Mouse (Mus musculus): Measurements from ENCODE around the gene 6430571L13Rik. TPM values are rescaled to one million over a fixed set of nuclear protein-coding genes. Genes with fewer than 3 reads are reported as not detected.

Gene 6430571L13Rik
- polyA plus RNA-seq, 1 experiment from 2014 or later, result 0.72 TPM

GRCm38 (mm10) chr9:107323558-107323957, 16.8 kb upstream of the 6430571L13Rik start:
- 86% methylated on average over 6 of the region's 6 CpGs for WGBS
- no peak for DNase-seq (ENCODE audit: low spot score)
- H3K4me2 ChIP-seq (ENCODE audit: low read depth, low read length), result no peak overlapping the region
- no peaks in the 10 kb centered on the region for H3K9me3 ChIP-seq (replicated peaks; ENCODE audit: control insufficient read depth, low read length)
- no peaks in the 10 kb centered on the region for H3K4me1 ChIP-seq (ENCODE audit: control insufficient read depth, insufficient read depth, low read length)
- H3K4me3 ChIP-seq (ENCODE audit: low read depth, low read length), result no peak overlapping the region
- H3K36me3 ChIP-seq (replicated peaks; ENCODE audit: control insufficient read depth, insufficient read depth, low read depth, low read length), result no peaks in the 10 kb centered on the region
- ATAC-seq (replicated peaks; ENCODE audit: insufficient number of reproducible peaks, low FRiP score, low TSS enrichment, low read depth), result no peak
- H3K27ac ChIP-seq (replicated peaks; ENCODE audit: low read depth, low read length), result no peak overlapping the region
- no peak overlapping the region for H3K9ac ChIP-seq (replicated peaks; ENCODE audit: low read length)
- H3K27me3 ChIP-seq (ENCODE audit: control insufficient read depth, insufficient read depth, low read length), result no peaks in the 10 kb centered on the region

GRCm38 (mm10) chr9:107324799-107325561, 15.4 kb upstream of the 6430571L13Rik start:
- no peaks in the 10 kb centered on the region for H3K36me3 ChIP-seq (replicated peaks; ENCODE audit: control insufficient read depth, insufficient read depth, low read depth, low read length)
- 52% methylated on average over 4 of the region's 4 CpGs for WGBS
- no peaks in the 10 kb centered on the region for H3K4me1 ChIP-seq (ENCODE audit: control insufficient read depth, insufficient read depth, low read length)
- no peak overlapping the region for H3K9ac ChIP-seq (replicated peaks; ENCODE audit: low read length)
- H3K27me3 ChIP-seq (ENCODE audit: control insufficient read depth, insufficient read depth, low read length), result no peaks in the 10 kb centered on the region
- no peak overlapping the region for H3K4me3 ChIP-seq (ENCODE audit: low read depth, low read length)
- H3K4me2 ChIP-seq (ENCODE audit: low read depth, low read length), result no peak overlapping the region
- H3K9me3 ChIP-seq (replicated peaks; ENCODE audit: control insufficient read depth, low read length), result no peaks in the 10 kb centered on the region
- H3K27ac ChIP-seq (replicated peaks; ENCODE audit: low read depth, low read length), result no peak overlapping the region
- ATAC-seq (replicated peaks; ENCODE audit: insufficient number of reproducible peaks, low FRiP score, low TSS enrichment, low read depth) (no peak), DNase-seq (ENCODE audit: low spot score) (no peak)

- H3K9me3 ChIP-seq (replicated peaks; ENCODE audit: control insufficient read depth, low read length), result no peaks in the 10 kb centered on the region
- DNase-seq (ENCODE audit: low spot score) (no peak), ATAC-seq (replicated peaks; ENCODE audit: insufficient number of reproducible peaks, low FRiP score, low TSS enrichment, low read depth) (no peak)
- no peaks in the 10 kb centered on the region for H3K36me3 ChIP-seq (replicated peaks; ENCODE audit: control insufficient read depth, insufficient read depth, low read depth, low read length)
- H3K27ac ChIP-seq (replicated peaks; ENCODE audit: low read depth, low read length), result no peak overlapping the region
- no peaks in the 10 kb centered on the region for H3K27me3 ChIP-seq (ENCODE audit: control insufficient read depth, insufficient read depth, low read length)
- no peaks in the 10 kb centered on the region for H3K4me1 ChIP-seq (ENCODE audit: control insufficient read depth, insufficient read depth, low read length)
- no peak overlapping the region for H3K4me2 ChIP-seq (ENCODE audit: low read depth, low read length)
- no peak overlapping the region for H3K9ac ChIP-seq (replicated peaks; ENCODE audit: low read length)
- H3K4me3 ChIP-seq (ENCODE audit: low read depth, low read length), result no peak overlapping the region
- WGBS, result 81% methylated on average over 7 of the region's 7 CpGs
These were observed 14.5 kb upstream of the 6430571L13Rik start for GRCm38 (mm10) chr9:107325904-107326303.

GRCm38 (mm10) chr9:107327879-107328620, 12.4 kb upstream of the 6430571L13Rik start:
- H3K27ac ChIP-seq (replicated peaks; ENCODE audit: low read depth, low read length), result no peak overlapping the region
- H3K9ac ChIP-seq (replicated peaks; ENCODE audit: low read length), result no peak overlapping the region
- H3K36me3 ChIP-seq (replicated peaks; ENCODE audit: control insufficient read depth, insufficient read depth, low read depth, low read length), result no peaks in the 10 kb centered on the region
- no peaks in the 10 kb centered on the region for H3K9me3 ChIP-seq (replicated peaks; ENCODE audit: control insufficient read depth, low read length)
- no peak overlapping the region for H3K4me2 ChIP-seq (ENCODE audit: low read depth, low read length)
- no peak for DNase-seq (ENCODE audit: low spot score)
- H3K27me3 ChIP-seq (ENCODE audit: control insufficient read depth, insufficient read depth, low read length), result no peaks in the 10 kb centered on the region
- H3K4me3 ChIP-seq (ENCODE audit: low read depth, low read length), result no peak overlapping the region
- ATAC-seq (replicated peaks; ENCODE audit: insufficient number of reproducible peaks, low FRiP score, low TSS enrichment, low read depth), result no peak
- no peaks in the 10 kb centered on the region for H3K4me1 ChIP-seq (ENCODE audit: control insufficient read depth, insufficient read depth, low read length)
- WGBS, result 89% methylated on average over 16 of the region's 16 CpGs

GRCm38 (mm10) chr9:107330791-107331190, 9.6 kb upstream of the 6430571L13Rik start:
- 81% methylated on average over 6 of the region's 6 CpGs for WGBS
- Histone ChIP-seq H3K36me3 (replicated peaks; ENCODE audit: control insufficient read depth, insufficient read depth, low read depth, low read length) (no peaks in the 10 kb centered on the region), H3K9me3 (replicated peaks; ENCODE audit: control insufficient read depth, low read length) (no peaks in the 10 kb centered on the region), H3K9ac (replicated peaks; ENCODE audit: low read length) (no peak overlapping the region), H3K4me2 (ENCODE audit: low read depth, low read length) (no peak overlapping the region), H3K27ac (replicated peaks; ENCODE audit: low read depth, low read length) (no peak overlapping the region), H3K4me1 (ENCODE audit: control insufficient read depth, insufficient read depth, low read length) (no peaks in the 10 kb centered on the region), H3K27me3 (ENCODE audit: control insufficient read depth, insufficient read depth, low read length) (no peaks in the 10 kb centered on the region), H3K4me3 (ENCODE audit: low read depth, low read length) (no peak overlapping the region)
- DNase-seq (ENCODE audit: low spot score), result no peak
- no peak for ATAC-seq (replicated peaks; ENCODE audit: insufficient number of reproducible peaks, low FRiP score, low TSS enrichment, low read depth)

- Histone ChIP-seq H3K27me3 (ENCODE audit: control insufficient read depth, insufficient read depth, low read length) (no peaks in the 10 kb centered on the region), H3K36me3 (replicated peaks; ENCODE audit: control insufficient read depth, insufficient read depth, low read depth, low read length) (no peaks in the 10 kb centered on the region), H3K9me3 (replicated peaks; ENCODE audit: control insufficient read depth, low read length) (no peaks in the 10 kb centered on the region), H3K4me1 (ENCODE audit: control insufficient read depth, insufficient read depth, low read length) (no peaks in the 10 kb centered on the region), H3K4me2 (ENCODE audit: low read depth, low read length) (no peak overlapping the region), H3K9ac (replicated peaks; ENCODE audit: low read length) (no peak overlapping the region), H3K4me3 (ENCODE audit: low read depth, low read length) (no peak overlapping the region), H3K27ac (replicated peaks; ENCODE audit: low read depth, low read length) (no peak overlapping the region)
- ATAC-seq (replicated peaks; ENCODE audit: insufficient number of reproducible peaks, low FRiP score, low TSS enrichment, low read depth), result no peak
- 73% methylated on average over 2 of the region's 2 CpGs for WGBS
- no peak for DNase-seq (ENCODE audit: low spot score)
These were observed 6.7 kb upstream of the 6430571L13Rik start for GRCm38 (mm10) chr9:107333686-107334085.

- ATAC-seq (replicated peaks; ENCODE audit: insufficient number of reproducible peaks, low FRiP score, low TSS enrichment, low read depth) (no peak), DNase-seq (ENCODE audit: low spot score) (no peak)
- Histone ChIP-seq H3K4me3 (ENCODE audit: low read depth, low read length) (no peak overlapping the region), H3K9me3 (replicated peaks; ENCODE audit: control insufficient read depth, low read length) (no peaks in the 10 kb centered on the region), H3K27ac (replicated peaks; ENCODE audit: low read depth, low read length) (no peak overlapping the region), H3K27me3 (ENCODE audit: control insufficient read depth, insufficient read depth, low read length) (no peaks in the 10 kb centered on the region), H3K9ac (replicated peaks; ENCODE audit: low read length) (no peak overlapping the region), H3K4me2 (ENCODE audit: low read depth, low read length) (no peak overlapping the region), H3K36me3 (replicated peaks; ENCODE audit: control insufficient read depth, insufficient read depth, low read depth, low read length) (no peaks in the 10 kb centered on the region), H3K4me1 (ENCODE audit: control insufficient read depth, insufficient read depth, low read length) (no peaks in the 10 kb centered on the region)
- 82% methylated on average over 6 of the region's 6 CpGs for WGBS
These were observed 6.0 kb upstream of the 6430571L13Rik start for GRCm38 (mm10) chr9:107334356-107334755.

GRCm38 (mm10) chr9:107335046-107335445, 5.4 kb upstream of the 6430571L13Rik start:
- Histone ChIP-seq H3K27me3 (ENCODE audit: control insufficient read depth, insufficient read depth, low read length) (no peaks in the 10 kb centered on the region), H3K4me1 (ENCODE audit: control insufficient read depth, insufficient read depth, low read length) (no peaks in the 10 kb centered on the region), H3K9me3 (replicated peaks; ENCODE audit: control insufficient read depth, low read length) (no peaks in the 10 kb centered on the region), H3K9ac (replicated peaks; ENCODE audit: low read length) (no peak overlapping the region), H3K4me2 (ENCODE audit: low read depth, low read length) (no peak overlapping the region), H3K4me3 (ENCODE audit: low read depth, low read length) (no peak overlapping the region), H3K36me3 (replicated peaks; ENCODE audit: control insufficient read depth, insufficient read depth, low read depth, low read length) (no peaks in the 10 kb centered on the region), H3K27ac (replicated peaks; ENCODE audit: low read depth, low read length) (no peak overlapping the region)
- ATAC-seq (replicated peaks; ENCODE audit: insufficient number of reproducible peaks, low FRiP score, low TSS enrichment, low read depth) (no peak), DNase-seq (ENCODE audit: low spot score) (no peak)
- 83% methylated on average over 5 of the region's 5 CpGs for WGBS
